Mouse (Mus musculus) adrenal gland (tissue): ENCODE measurements around the gene Cdkn2b.

ENCODE experiments used
- intact Hi-C: fragments of 180-260 bp; cut with DNase I; formaldehyde crosslinking; loops from one replicate; pipeline ENCODE4 v1.15.1; 2025

The Cdkn2b gene

DNA sequence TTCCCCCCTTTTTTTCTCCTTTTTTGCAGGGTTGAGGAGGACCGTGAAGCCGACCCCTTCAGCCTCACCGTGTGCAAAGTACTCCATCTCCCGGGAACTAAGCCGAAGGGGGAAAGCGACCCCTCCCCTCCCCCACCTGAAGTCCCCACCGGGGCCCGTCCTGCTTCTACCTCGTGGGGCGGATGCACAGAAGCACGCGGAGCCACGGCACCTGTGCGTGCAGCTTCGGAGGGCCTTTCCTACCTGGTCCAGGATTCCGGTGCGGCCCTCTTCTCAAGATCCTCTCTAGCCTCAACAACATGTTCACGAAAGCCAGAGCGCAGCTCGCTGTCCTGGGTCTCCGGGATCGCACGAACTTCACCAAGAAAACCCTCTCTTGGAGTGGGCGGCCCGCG, 16.8 kb downstream of the Cdkn2b start:
- intact Hi-C loops, result no loop called here

GRCm38 (mm10) chr4:89293516-89293915, 17.3 kb downstream of the Cdkn2b start:
- intact Hi-C loops, result no loop called here

GRCm38 (mm10) chr4:89289028-89289427, 21.8 kb downstream of the Cdkn2b start:
- intact Hi-C loops, result no loop called here

DNA sequence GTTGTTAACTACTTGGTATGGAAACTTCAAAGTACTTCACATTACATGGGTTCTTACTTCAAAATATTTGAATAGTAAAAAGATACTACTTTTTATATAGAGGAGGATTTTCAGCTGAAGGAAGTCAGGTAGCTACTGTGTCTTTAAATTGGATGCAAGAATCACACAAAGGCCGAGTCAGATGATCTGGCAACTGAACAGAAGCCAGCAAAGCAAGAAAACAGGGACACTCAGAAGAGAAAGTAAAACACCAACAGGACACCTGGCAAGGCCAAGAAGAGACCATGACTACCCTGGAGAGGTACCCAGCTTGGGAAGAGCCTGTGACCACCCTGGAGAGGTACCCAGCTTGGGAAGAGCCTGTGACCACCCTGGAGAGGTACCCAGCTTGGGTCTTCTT, 24.3 kb downstream of the Cdkn2b start:
- intact Hi-C loops, result no loop called here

DNA sequence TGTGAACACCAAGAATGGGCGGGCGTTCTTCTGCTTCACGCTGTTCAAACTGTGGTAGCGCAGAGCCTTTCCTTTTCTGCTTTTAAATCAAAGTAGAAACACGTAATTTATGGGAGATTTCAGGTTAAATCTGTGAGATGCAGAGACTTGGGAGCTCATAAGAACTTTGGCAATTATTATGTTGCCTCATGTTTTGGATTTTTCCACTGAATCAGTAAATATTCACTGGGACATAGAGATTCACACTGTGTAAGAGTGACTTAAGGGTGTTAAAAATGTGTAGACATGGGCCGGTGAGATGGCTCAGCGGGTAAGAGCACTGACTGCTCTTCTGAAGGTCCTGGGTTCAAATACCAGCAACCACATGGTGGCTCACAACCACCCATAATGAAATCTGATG, 25.2 kb downstream of the Cdkn2b start:
- intact Hi-C loops, result no loop called here

DNA sequence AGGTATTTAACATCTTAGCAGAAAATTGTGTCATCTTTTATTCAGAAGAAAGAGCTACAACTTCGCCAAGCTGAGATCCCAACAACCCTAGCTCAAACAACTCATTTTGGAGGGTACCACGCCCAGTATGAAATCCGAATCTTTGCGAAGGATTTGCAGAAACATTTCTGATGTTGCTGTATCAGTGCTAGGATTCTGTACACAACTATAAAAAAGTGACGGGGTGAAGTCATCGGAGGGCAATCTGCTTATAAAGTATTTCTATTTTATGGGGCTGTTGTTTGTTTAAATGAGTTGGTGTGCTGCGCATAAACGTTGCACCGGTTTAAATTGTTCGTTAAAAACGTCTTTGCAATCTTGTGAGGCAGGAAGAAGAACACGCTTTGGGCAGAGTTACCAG, 28.2 kb downstream of the Cdkn2b start:
- intact Hi-C loops, result no loop called here

- intact Hi-C loops, result no loop called here
Measured at GRCm38 (mm10) chr4:89282036-89282566, 28.7 kb downstream of the Cdkn2b start.

DNA sequence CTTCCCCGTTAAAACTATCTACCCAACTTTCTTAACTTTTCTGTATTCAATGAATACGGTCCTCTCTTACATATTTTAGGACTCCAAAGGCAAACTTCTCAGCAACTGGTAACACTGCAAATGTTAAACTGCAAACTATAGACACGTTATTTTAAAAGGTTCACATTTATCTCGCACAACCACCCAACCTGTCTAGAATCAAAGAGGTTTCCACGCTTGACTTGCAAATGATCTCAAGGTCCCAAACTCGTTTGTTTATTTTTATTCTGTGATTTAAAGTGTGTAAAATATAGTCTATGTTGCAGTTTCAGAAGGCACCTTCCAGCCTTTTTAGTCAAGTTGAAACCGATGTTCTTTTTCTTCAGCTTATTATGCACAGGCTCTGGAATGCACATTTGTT, 29.6 kb downstream of the Cdkn2b start:
- intact Hi-C loops, result no loop called here

GRCm38 (mm10) chr4:89279641-89280040, 31.2 kb downstream of the Cdkn2b start:
- intact Hi-C loops, result no loop called here

- intact Hi-C loops, result no loop called here
Measured at GRCm38 (mm10) chr4:89277381-89277940, 33.4 kb downstream of the Cdkn2b start.

DNA sequence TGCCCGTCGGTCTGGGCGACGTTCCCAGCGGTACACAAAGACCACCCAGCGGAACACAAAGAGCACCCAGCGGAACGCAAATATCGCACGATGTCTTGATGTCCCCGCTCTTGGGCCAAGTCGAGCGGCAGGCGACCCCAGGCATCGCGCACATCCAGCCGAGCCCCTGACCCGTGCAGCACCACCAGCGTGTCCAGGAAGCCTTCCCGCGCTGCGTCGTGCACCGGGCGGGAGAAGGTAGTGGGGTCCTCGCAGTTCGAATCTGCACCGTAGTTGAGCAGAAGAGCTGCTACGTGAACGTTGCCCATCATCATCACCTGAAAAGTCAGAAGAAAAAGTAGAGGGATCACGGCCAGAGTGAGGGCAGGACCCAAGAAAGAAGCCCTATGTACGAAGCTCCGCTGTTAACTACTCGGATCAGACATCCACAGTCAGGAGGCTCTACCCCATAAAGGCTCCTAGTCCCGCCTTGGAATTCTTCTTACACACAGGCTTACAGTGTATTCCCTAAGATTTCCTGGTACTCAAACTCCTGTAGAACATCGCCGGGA, 34.1 kb downstream of the Cdkn2b start:
- intact Hi-C loops, result no loop called here

- intact Hi-C loops, result no loop called here
Measured at GRCm38 (mm10) chr4:89275811-89276584, 34.8 kb downstream of the Cdkn2b start.

DNA sequence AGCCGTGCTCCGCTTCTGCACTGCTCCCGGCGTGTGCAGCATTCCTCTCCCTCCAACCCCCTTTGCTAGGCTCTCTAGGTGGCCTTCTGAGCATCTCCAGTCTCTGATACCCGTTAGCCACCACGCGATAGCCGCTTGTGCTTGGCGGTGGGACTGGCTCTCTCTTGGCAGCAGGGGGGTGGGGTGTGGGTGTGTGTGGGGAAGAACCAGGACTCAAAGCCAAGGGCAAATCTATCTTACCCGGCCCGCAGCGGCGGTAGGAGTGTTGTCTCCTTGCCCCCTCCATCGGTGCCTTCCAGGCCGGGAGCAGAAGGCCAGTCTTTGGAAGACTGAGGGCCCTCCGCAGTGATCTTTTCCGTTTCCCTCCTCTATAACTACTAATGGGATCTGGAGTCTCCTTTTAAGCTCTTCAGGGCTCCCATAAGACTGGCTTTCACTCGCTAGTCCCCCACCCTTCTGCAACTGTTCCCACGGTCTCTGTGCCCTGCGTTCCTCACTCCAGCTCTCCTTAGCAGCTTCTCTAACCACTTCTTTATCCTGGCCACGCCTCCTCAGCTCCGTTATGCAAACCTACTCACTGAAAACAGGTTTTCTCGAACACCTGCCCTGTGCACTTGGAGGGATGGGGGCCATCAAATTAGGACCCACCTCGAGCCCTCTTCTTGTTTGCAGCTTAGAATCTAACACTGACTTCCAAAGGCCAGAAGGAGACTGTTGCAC, 35.9 kb downstream of the Cdkn2b start:
- intact Hi-C loops, result no loop called here

DNA sequence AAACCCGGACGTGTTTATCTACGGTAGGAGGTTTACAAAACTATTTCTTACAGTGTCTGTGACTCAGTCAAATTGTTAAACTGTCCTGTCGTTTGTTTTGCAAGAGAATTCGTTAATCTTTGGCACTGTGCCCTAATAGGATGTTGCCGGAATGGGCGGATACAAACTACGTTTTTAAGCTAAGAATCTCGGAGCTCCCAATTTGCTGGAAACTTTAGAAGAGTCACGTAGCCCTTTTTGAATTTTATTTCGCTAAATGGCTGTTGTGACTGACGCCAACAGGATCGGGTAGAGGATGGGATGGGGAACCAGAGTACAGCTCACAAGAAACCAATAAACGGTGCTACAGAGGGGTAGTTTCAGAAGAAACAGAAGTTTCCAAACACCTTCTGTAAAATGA, 36.8 kb downstream of the Cdkn2b start:
- intact Hi-C loops, result no loop called here

DNA sequence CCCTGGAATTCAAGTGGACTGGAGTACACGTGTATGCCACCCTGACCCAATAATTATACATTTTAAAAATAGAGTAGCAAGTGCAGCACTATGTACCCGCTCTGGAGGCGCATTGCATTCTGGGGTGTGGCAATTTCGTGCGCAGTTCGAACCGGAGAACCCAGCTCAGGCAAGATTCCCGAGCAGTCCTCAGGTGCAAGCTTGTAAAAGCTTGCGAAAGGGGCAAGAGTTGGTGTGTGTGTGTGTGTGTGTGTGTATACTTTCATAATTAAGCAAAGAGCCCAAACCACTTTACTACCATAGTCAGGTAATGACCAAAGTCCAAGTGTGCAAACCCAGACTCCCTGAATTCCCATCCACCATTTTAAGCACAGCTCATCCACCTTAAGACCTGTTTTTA, 37.3 kb downstream of the Cdkn2b start:
- intact Hi-C loops, result no loop called here

DNA sequence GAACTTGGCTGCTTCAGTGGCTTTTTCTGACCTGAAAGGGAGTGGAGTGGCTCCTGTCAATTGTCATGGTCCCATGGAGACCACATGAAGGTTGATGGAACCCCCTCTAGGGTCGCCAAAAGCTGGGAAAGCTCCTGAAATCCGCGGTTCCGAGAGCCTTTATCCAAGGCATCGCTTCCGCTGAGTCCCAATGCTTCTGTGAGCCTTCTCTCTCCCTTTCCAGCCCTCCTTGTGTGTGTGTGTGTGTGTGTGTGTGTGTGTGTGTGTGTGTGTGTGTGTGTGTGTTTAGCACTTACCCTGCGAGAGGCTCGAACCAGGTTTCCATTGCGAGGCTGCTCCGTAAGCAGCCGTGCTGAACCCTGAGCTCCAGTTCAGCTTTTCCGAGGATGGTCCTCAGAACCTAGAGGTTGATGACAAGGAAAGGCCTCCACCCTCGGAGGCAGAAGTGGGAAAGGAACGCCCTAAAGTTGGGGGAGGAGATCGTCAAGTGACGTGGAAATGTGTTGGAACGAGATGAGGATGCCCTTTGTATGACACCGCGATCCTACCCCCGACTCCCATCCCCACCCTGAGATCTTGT, 37.8 kb downstream of the Cdkn2b start:
- intact Hi-C loops, result no loop called here

GRCm38 (mm10) chr4:89272101-89272718, 38.6 kb downstream of the Cdkn2b start:
- intact Hi-C loops, result no loop called here

GRCm38 (mm10) chr4:89257768-89258167, 53.1 kb downstream of the Cdkn2b start:
- intact Hi-C loops, result no loop called here
